Mouse (Mus musculus): ENCODE results near the gene Kazn.

The Kazn gene

GRCm38 (mm10) chr4:142053661-142054448 lies 185.3 kb downstream of the Kazn start:
- DNase-seq (ENCODE audit: low read depth): no peak

- DNase-seq (ENCODE audit: low read depth): no peak
Observed at GRCm38 (mm10) chr4:142053261-142053660, 185.9 kb downstream of the Kazn start.

GRCm38 (mm10) chr4:142052391-142053132 lies 186.6 kb downstream of the Kazn start:
- DNase-seq (ENCODE audit: low read depth): no peak

All from induced T-regulatory cell, adult 2 months (primary cell).